Mouse (Mus musculus) liver, embryonic 16.5 days (tissue): Measurements from ENCODE around the gene Vps45. TPM values are rescaled to one million over a fixed set of nuclear protein-coding genes. Genes with fewer than 3 reads are reported as not detected.

ENCODE experiments used
- ATAC-seq: fragments of 200-750 bp; cut with Nextera tagmentation; 2 replicates; pipeline ENCODE4 v1.8.0; 2017; ENCODE audit warnings: low read depth, mild to moderate bottlenecking, moderate number of reproducible peaks, moderate library complexity
- H3K27ac ChIP-seq: fragments of 300-500 bp; sonication (generic); 2 replicates; pipeline ENCODE4 v1.5.1; 2014; ENCODE audit warnings: mild to moderate bottlenecking, low read length
- H3K27me3 ChIP-seq: fragments of 300-500 bp; sonication (generic); 2 replicates; pipeline ENCODE4 v1.6.1; 2014; ENCODE audit warnings: low read depth, low read length, mixed read lengths; ENCODE audit not compliant: control insufficient read depth, insufficient read depth
- H3K36me3 ChIP-seq: fragments of 300-500 bp; sonication (generic); 2 replicates; pipeline ENCODE4 v1.6.1; 2014; ENCODE audit warnings: mild to moderate bottlenecking; ENCODE audit not compliant: control insufficient read depth, insufficient read depth
- H3K4me1 ChIP-seq: fragments of 300-500 bp; sonication (generic); 2 replicates; pipeline ENCODE4 v1.6.1; 2014; ENCODE audit warnings: low read depth, low read length, mixed read lengths; ENCODE audit not compliant: control insufficient read depth
- H3K4me2 ChIP-seq: fragments of 300-500 bp; sonication (generic); 2 replicates; pipeline ENCODE4 v1.6.1; 2014; ENCODE audit warnings: low read depth, low read length, mixed read lengths
- H3K4me3 ChIP-seq: fragments of 300-500 bp; sonication (generic); 2 replicates; pipeline ENCODE4 v1.5.1; 2014; ENCODE audit warnings: low read depth, mild to moderate bottlenecking, low read length
- H3K9ac ChIP-seq: fragments of 300-500 bp; sonication (generic); 2 replicates; pipeline ENCODE4 v1.6.1; 2014; ENCODE audit warnings: low read depth, low read length
- H3K9me3 ChIP-seq: fragments of 300-500 bp; sonication (generic); replicated peaks from 2 replicates; pipeline ENCODE4 v1.6.1; 2016; ENCODE audit warnings: low read length; ENCODE audit not compliant: control insufficient read depth
- WGBS: fragments of 180-500 bp; shearing (Covaris S2); extraction: QIAGEN DNeasy Blood & Tissue Kit; methylation state at CpG from one replicate; pipeline ENCODE4 v1.1.7; 2014; ENCODE audit not compliant: insufficient replicate concordance; 5-methylcytosine and 5-hydroxymethylcytosine counted together
- polyA plus RNA-seq: library from polyadenylated mRNA; unstranded; fragments of >200 nt; fragmentation: Nextera tagmentation; extraction: Ambion mirVana; gene quantifications from 2 replicates; pipeline ENCODE4 v1.2.1, GENCODE M21; 2015

Vps45 gene
- polyA plus RNA-seq, 1 experiment from 2014 or later: 11.7 TPM

DNA sequence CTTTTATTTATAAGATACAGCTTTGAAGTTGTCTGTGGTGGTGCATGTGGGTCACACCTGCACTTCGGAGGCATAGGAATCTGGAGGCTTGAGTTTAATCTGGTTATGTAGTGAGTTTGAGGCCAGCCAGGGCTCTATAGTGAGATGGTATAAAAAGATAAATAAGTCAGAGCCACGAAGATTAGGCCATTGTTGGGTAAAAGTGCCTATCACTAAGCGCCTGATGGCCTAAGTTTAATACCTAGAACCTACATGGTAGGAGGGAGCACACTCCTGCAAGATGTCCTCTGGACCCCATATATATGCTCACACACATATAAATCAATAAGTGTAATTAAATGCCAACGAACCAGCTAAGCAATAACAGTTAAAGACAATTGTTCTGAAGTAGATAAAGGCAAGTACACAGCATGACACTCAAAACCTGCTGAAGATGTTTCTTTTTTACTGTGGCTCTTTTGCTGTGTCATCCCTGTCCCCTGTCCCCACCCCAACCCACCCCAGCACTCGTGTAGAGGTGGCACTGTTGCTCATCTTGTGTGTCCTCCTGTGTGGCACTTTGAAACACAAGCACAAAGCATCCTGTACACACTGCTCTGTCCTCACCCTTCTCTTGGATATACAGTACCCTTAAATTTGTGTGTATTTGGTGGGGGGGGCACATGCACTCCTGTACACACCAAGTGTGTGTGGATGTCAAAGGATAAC is 36.7 kb downstream of the Vps45 start:
- peak; percentile 47 for ATAC-seq
- 26% methylated on average over 5 of the region's 5 CpGs for WGBS

GRCm38 (mm10) chr3:96020735-96021134 is 37.5 kb downstream of the Vps45 start:
- H3K9ac ChIP-seq: no peak overlapping the region
- no peak overlapping the region for H3K27ac ChIP-seq
- 57% methylated on average over 1 of the region's 1 CpGs for WGBS
- peaks cover 11% of the 10 kb centered on the region for H3K4me1 ChIP-seq
- ATAC-seq: no peak
- H3K9me3 ChIP-seq: no peaks in the 10 kb centered on the region
- no peaks in the 10 kb centered on the region for H3K27me3 ChIP-seq
- no peak overlapping the region for H3K4me3 ChIP-seq
- no peaks in the 10 kb centered on the region for H3K36me3 ChIP-seq
- H3K4me2 ChIP-seq: no peak overlapping the region

More for the DNA sequence above, 36.7 kb downstream of the Vps45 start:
- Histone ChIP-seq H3K4me1 (peaks cover 7% of the 10 kb centered on the region), H3K9me3 (no peaks in the 10 kb centered on the region), H3K27ac (no peak overlapping the region), H3K4me3 (no peak overlapping the region), H3K9ac (no peak overlapping the region), H3K4me2 (no peak overlapping the region), H3K36me3 (no peaks in the 10 kb centered on the region), H3K27me3 (no peaks in the 10 kb centered on the region)

- H3K4me3 ChIP-seq: no peak overlapping the region
These were observed 40.8 kb downstream of the Vps45 start for GRCm38 (mm10) chr3:96017461-96017860.

DNA sequence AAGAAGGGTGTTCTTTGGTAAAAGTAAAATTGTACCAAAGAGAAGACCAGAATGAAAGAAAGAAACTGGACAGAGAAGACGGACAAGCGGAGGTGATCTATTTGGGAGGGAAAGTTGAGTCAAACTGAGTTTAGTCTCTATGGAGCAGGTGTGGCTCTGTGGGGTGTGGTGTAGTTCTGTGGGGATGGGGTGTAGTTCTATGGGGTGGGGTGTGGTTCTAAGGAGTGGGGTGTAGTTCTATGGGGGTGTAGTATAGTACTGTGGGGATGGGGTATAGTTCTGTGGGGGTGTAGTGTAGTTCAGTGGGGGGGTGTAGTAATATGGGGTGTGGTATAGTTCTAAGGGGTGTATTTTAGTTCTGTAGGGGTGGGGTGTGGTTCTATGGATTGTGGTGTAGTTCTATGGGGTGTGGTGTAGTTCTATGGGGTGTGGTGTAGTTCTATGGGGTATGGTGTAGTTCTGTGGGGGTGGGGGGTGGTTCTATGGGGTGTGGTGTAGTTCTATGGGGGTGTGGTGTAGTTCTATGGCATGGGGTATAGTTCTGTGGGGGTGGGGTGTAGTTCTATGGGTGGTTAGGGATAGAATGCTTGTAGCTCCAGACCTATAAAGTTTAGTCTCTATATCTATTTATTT is 41.9 kb downstream of the Vps45 start:
- H3K9ac ChIP-seq: no peak overlapping the region
- 82% methylated on average over 2 of the region's 2 CpGs for WGBS
- no peak overlapping the region for H3K4me3 ChIP-seq
- no peaks in the 10 kb centered on the region for H3K9me3 ChIP-seq
- H3K27me3 ChIP-seq: no peaks in the 10 kb centered on the region
- ATAC-seq: peak; percentile 47; the same call in 1 of the 2 replicates
- H3K27ac ChIP-seq: no peak overlapping the region
- no peaks in the 10 kb centered on the region for H3K36me3 ChIP-seq
- H3K4me2 ChIP-seq: no peak overlapping the region
- H3K4me1 ChIP-seq: peaks cover 5% of the 10 kb centered on the region

More at GRCm38 (mm10) chr3:96017461-96017860, 40.8 kb downstream of the Vps45 start:
- peaks cover 11% of the 10 kb centered on the region for H3K4me1 ChIP-seq
- H3K9me3 ChIP-seq: no peaks in the 10 kb centered on the region
- no peak for ATAC-seq
- WGBS: 50% methylated on average over 5 of the region's 5 CpGs
- no peak overlapping the region for H3K9ac ChIP-seq
- H3K27ac ChIP-seq: no peak overlapping the region
- H3K4me2 ChIP-seq: no peak overlapping the region
- no peaks in the 10 kb centered on the region for H3K36me3 ChIP-seq
- no peaks in the 10 kb centered on the region for H3K27me3 ChIP-seq

GRCm38 (mm10) chr3:96015681-96016080 is 42.6 kb downstream of the Vps45 start:
- Histone ChIP-seq H3K4me3 (no peak overlapping the region), H3K27ac (no peak overlapping the region), H3K4me2 (no peak overlapping the region), H3K9me3 (no peaks in the 10 kb centered on the region), H3K4me1 (peaks cover 4% of the 10 kb centered on the region), H3K9ac (no peak overlapping the region), H3K36me3 (no peaks in the 10 kb centered on the region), H3K27me3 (no peaks in the 10 kb centered on the region)
- WGBS: 77% methylated on average over 2 of the region's 2 CpGs
- ATAC-seq: no peak

DNA sequence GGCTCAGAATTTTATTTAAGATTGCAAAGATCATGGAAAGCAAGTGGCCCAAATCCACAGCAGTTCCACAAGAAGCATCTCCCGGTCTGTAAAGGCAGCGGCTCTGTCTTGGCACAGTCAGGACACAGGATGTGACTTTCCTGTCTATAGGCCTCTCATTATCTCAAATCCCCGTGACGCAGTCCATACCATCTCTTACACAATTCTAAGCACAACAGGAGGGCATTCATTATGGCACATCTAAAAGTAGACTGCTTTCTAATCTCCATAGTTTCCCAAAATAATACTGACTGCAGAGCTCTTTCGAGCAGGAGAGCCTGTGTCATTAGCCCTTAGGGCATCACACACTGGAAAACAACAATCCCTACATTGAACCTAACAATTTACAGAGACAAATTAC is 45.5 kb downstream of the Vps45 start:
- Histone ChIP-seq H3K27me3 (no peaks in the 10 kb centered on the region), H3K4me1 (peaks cover 4% of the 10 kb centered on the region), H3K4me2 (no peak overlapping the region), H3K4me3 (no peak overlapping the region), H3K9me3 (no peaks in the 10 kb centered on the region), H3K27ac (no peak overlapping the region), H3K9ac (no peak overlapping the region), H3K36me3 (no peaks in the 10 kb centered on the region)
- WGBS: 63% methylated on average over 5 of the region's 5 CpGs
- ATAC-seq: no peak

DNA sequence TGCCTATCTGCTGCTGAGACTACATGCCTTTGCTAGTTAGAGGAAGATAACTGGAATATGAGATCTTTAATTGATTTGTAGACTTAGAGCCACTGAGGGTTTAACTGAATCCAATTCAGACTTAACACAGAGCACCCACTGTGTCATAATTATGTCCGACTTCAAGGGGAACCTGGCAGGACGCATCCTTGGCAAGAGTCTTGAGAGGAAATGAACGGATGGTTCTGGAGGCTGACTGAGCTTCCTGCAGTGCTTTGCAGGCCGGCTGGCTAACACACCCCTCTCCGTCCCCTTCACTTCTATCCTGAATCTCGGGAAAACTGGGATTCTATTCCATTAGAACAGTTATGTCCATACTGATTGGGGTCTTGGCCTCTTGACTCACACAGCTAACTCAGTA is 49.8 kb downstream of the Vps45 start:
- Histone ChIP-seq H3K4me3 (no peak overlapping the region), H3K9ac (no peak overlapping the region), H3K9me3 (no peaks in the 10 kb centered on the region), H3K4me1 (no peaks in the 10 kb centered on the region), H3K27ac (no peak overlapping the region), H3K27me3 (no peaks in the 10 kb centered on the region), H3K36me3 (no peaks in the 10 kb centered on the region), H3K4me2 (no peak overlapping the region)
- 63% methylated on average over 6 of the region's 6 CpGs for WGBS
- no peak for ATAC-seq

DNA sequence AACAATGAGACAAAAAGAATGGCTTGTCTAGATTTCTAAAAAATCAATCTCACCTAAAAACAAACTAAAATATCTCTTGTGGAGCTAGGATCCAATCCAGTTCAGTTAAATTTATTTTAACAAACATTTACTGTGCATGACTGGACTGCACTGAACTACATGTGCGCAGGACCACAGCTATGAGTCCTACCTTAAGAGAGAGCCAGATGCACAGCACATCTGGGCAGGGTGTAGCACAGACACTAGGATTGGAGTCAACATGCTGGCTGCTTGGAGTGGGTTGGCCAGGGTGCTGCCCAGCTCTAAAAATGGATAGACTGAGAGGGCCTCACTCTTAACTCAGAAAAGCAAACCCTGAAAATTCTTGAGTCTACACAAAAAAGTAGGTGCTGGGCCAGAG is 56.7 kb downstream of the Vps45 start:
- Histone ChIP-seq H3K9ac (no peak overlapping the region), H3K36me3 (no peaks in the 10 kb centered on the region), H3K4me2 (no peak overlapping the region), H3K27ac (no peak overlapping the region), H3K4me1 (peaks cover 33% of the 10 kb centered on the region), H3K4me3 (no peak overlapping the region), H3K27me3 (peaks cover 7% of the 10 kb centered on the region), H3K9me3 (no peaks in the 10 kb centered on the region)
- ATAC-seq: no peak
- 79% methylated on average over 1 of the region's 1 CpGs for WGBS

GRCm38 (mm10) chr3:96000921-96001501 is 57.3 kb downstream of the Vps45 start:
- Histone ChIP-seq H3K9ac (no peak overlapping the region), H3K27ac (no peak overlapping the region), H3K27me3 (peaks cover 12% of the 10 kb centered on the region), H3K4me2 (no peak overlapping the region), H3K4me3 (no peak overlapping the region), H3K36me3 (no peaks in the 10 kb centered on the region), H3K9me3 (no peaks in the 10 kb centered on the region), H3K4me1 (peaks cover 37% of the 10 kb centered on the region)
- 42% methylated on average over 9 of the region's 9 CpGs for WGBS
- no peak for ATAC-seq
